Comparison of ENCODE assay signal across 9 mouse cellular contexts in genomic region chr3:107205994-107206393, GRCm38 (mm10). TPM values are rescaled to one million over a fixed set of nuclear protein-coding genes. Genes with fewer than 3 reads are reported as not detected.
DNase-seq lines count a peak whose midpoint lies in the region.
"Had no signal": no experiment of that assay in that cellular context is flagged by ENCODE, and none has a peak within 500 bp of the region (broad histone marks: within the 10 kb centered on the region; RNA-seq: fewer than 3 reads in every experiment).

No protein-coding gene starts in this region.

- no peak overlapping the region for H3K4me3 ChIP-seq in heart, embryonic 10.5 days
- H3K4me3 ChIP-seq: midbrain, embryonic 12.5 days had no signal

- H3K9me3 ChIP-seq in heart, embryonic 10.5 days, result no peaks in the 10 kb centered on the region
- H3K9me3 ChIP-seq: midbrain, embryonic 12.5 days had no signal

- WGBS in heart, embryonic 10.5 days, result 11% methylated on average over 4 of the region's 4 CpGs

- H3K27me3 ChIP-seq in heart, embryonic 10.5 days (ENCODE audit: insufficient read depth, poor library complexity, severe bottlenecking), result no peaks in the 10 kb centered on the region; the same call in 1 of the 2 replicates
- H3K27me3 ChIP-seq: midbrain, embryonic 12.5 days had no signal

- H3K36me3 ChIP-seq in heart, embryonic 10.5 days, result no peaks in the 10 kb centered on the region
- H3K36me3 ChIP-seq: midbrain, embryonic 12.5 days had no signal

- intact Hi-C loops in heart, postnatal 10 days (cut with DNase I), result loop anchor here (1.0 to 5.0 kb wide), 4 partner anchors 27 to 257 kb away; no protein-coding TSS in a partner anchor

- peaks cover 18% of the 10 kb centered on the region; the same call in 1 of the 2 replicates for H3K4me1 ChIP-seq in heart, embryonic 10.5 days

- DNase-seq in heart, adult 18-20 months, result peak; percentile 70 to 89
- no peak for DNase-seq in heart, embryonic 10.5 days (ENCODE audit: low spot score)
- peak; percentile 80 for DNase-seq in adipocyte (ENCODE audit: low spot score)
- DNase-seq in cerebellum, postnatal 4 days (ENCODE audit: low spot score in 2 of 2), result peak; percentile 57 to 65
- peak; percentile 70 to 85 for DNase-seq in heart, postnatal 10 days
- peak; percentile 57 to 78 for DNase-seq in layer of hippocampus, postnatal 14 days (ENCODE audit: low spot score in 2 of 2)
- peak; percentile 70 for DNase-seq in mesoderm, embryonic 11.5 days (ENCODE audit: low read depth, low spot score)
- peak; percentile 38 to 50 for DNase-seq in spleen, postnatal 36 days (ENCODE audit: low spot score in 2 of 2)

- H3K27ac ChIP-seq in heart, embryonic 10.5 days, result no peak overlapping the region
- H3K27ac ChIP-seq: midbrain, embryonic 12.5 days had no signal

RNA-seq across cellular contexts. Expression of gene Cym, which starts 15.5 kb away (rescaled TPM):
- not detected for total RNA-seq in heart, adult 18-20 months (2021)
- polyA plus RNA-seq in heart, embryonic 10.5 days (2016; fragmentation: Nextera tagmentation; extraction: Ambion mirVana), result not detected in 2 replicates
- not detected for total RNA-seq in heart, postnatal 10 days (2021)
- total RNA-seq in layer of hippocampus, postnatal 14 days (2021), result not detected
- polyA plus RNA-seq: midbrain, embryonic 12.5 days had no signal

RNA-seq across cellular contexts. Expression of gene Kcna10, which starts 23.1 kb away (rescaled TPM):
- not detected for total RNA-seq in heart, adult 18-20 months (2021)
- not detected in 2 replicates for polyA plus RNA-seq in heart, embryonic 10.5 days (2016; fragmentation: Nextera tagmentation; extraction: Ambion mirVana)
- total RNA-seq in heart, postnatal 10 days (2021), result not detected
- not detected for total RNA-seq in layer of hippocampus, postnatal 14 days (2021)
- polyA plus RNA-seq: midbrain, embryonic 12.5 days had no signal

RNA-seq across cellular contexts. Expression of gene A630076J17Rik, which starts 24.4 kb away (rescaled TPM):
- total RNA-seq in heart, adult 18-20 months (2021), result not detected
- polyA plus RNA-seq in heart, embryonic 10.5 days (2016; fragmentation: Nextera tagmentation; extraction: Ambion mirVana), result not detected in 2 replicates
- not detected for total RNA-seq in heart, postnatal 10 days (2021)
- not detected for total RNA-seq in layer of hippocampus, postnatal 14 days (2021)
- polyA plus RNA-seq: midbrain, embryonic 12.5 days had no signal

RNA-seq across cellular contexts. Expression of gene Prok1, which starts 33.5 kb away (rescaled TPM):
- under 1 TPM in 1 of 2 experiments, not detected in 1; 0.28 TPM for total RNA-seq in heart, adult 18-20 months (2021)
- not detected in 2 replicates for polyA plus RNA-seq in heart, embryonic 10.5 days (2016; fragmentation: Nextera tagmentation; extraction: Ambion mirVana)
- not detected for total RNA-seq in heart, postnatal 10 days (2021)
- not detected for total RNA-seq in layer of hippocampus, postnatal 14 days (2021)
- polyA plus RNA-seq: midbrain, embryonic 12.5 days had no signal
